Mouse (Mus musculus): ENCODE results near the gene Gid4. TPM values are rescaled to one million over a fixed set of nuclear protein-coding genes. Genes with fewer than 3 reads are reported as not detected.
A peak's percentile ranks its signal among the peaks of the same experiment; 100 is the strongest.

Gene Gid4
- polyA plus RNA-seq, 1 experiment from 2014 or later, result 26.3 TPM

GRCm38 (mm10) chr11:60387944-60388343 is 29.0 kb upstream of the Gid4 start:
- no peak overlapping the region for H3K27ac ChIP-seq (replicated peaks; ENCODE audit: low read depth, low read length)
- H3K9ac ChIP-seq (replicated peaks; ENCODE audit: low read length), result no peak overlapping the region
- no peaks in the 10 kb centered on the region for H3K9me3 ChIP-seq (ENCODE audit: control insufficient read depth, low read length)
- WGBS, result 91% methylated on average over 2 of the region's 2 CpGs
- H3K4me3 ChIP-seq (replicated peaks; ENCODE audit: low read depth, low read length), result no peak overlapping the region
- ATAC-seq (ENCODE audit: low FRiP score, low TSS enrichment) (no peak), DNase-seq (no peak)
- H3K36me3 ChIP-seq (ENCODE audit: control insufficient read depth, insufficient read depth, low read length), result no peaks in the 10 kb centered on the region
- H3K27me3 ChIP-seq (ENCODE audit: control insufficient read depth, insufficient read depth, low read length), result no peaks in the 10 kb centered on the region
- no peak overlapping the region for H3K4me2 ChIP-seq (ENCODE audit: low read length)
- peaks cover 21% of the 10 kb centered on the region for H3K4me1 ChIP-seq (ENCODE audit: control insufficient read depth, insufficient read depth, low read length)

- no peaks in the 10 kb centered on the region for H3K9me3 ChIP-seq (ENCODE audit: control insufficient read depth, low read length)
- no peaks in the 10 kb centered on the region for H3K36me3 ChIP-seq (ENCODE audit: control insufficient read depth, insufficient read depth, low read length)
Observed at GRCm38 (mm10) chr11:60391346-60391745, 25.6 kb upstream of the Gid4 start.

GRCm38 (mm10) chr11:60396546-60396945 is 20.4 kb upstream of the Gid4 start:
- ATAC-seq (ENCODE audit: low FRiP score, low TSS enrichment), result peak; percentile 63; the same call in 1 of the 2 replicates
- 68% methylated on average over 6 of the region's 6 CpGs for WGBS

More at GRCm38 (mm10) chr11:60391346-60391745, 25.6 kb upstream of the Gid4 start:
- Histone ChIP-seq H3K4me1 (ENCODE audit: control insufficient read depth, insufficient read depth, low read length) (no peaks in the 10 kb centered on the region), H3K4me3 (replicated peaks; ENCODE audit: low read depth, low read length) (no peak overlapping the region), H3K9ac (replicated peaks; ENCODE audit: low read length) (no peak overlapping the region), H3K27me3 (ENCODE audit: control insufficient read depth, insufficient read depth, low read length) (no peaks in the 10 kb centered on the region), H3K27ac (replicated peaks; ENCODE audit: low read depth, low read length) (no peak overlapping the region), H3K4me2 (ENCODE audit: low read length) (no peak overlapping the region)
- no peak for ATAC-seq (ENCODE audit: low FRiP score, low TSS enrichment)
- DNase-seq, result no peak
- 89% methylated on average over 6 of the region's 6 CpGs for WGBS

GRCm38 (mm10) chr11:60397172-60397571 is 19.8 kb upstream of the Gid4 start:
- no peak overlapping the region for H3K27ac ChIP-seq (replicated peaks; ENCODE audit: low read depth, low read length)
- 93% methylated on average over 2 of the region's 2 CpGs for WGBS
- H3K9ac ChIP-seq (replicated peaks; ENCODE audit: low read length), result no peak overlapping the region
- no peak overlapping the region for H3K4me3 ChIP-seq (replicated peaks; ENCODE audit: low read depth, low read length)
- DNase-seq (no peak), ATAC-seq (ENCODE audit: low FRiP score, low TSS enrichment) (no peak)
- no peak overlapping the region for H3K4me2 ChIP-seq (ENCODE audit: low read length)
- no peaks in the 10 kb centered on the region for H3K4me1 ChIP-seq (ENCODE audit: control insufficient read depth, insufficient read depth, low read length)
- H3K9me3 ChIP-seq (ENCODE audit: control insufficient read depth, low read length), result no peaks in the 10 kb centered on the region
- no peaks in the 10 kb centered on the region for H3K27me3 ChIP-seq (ENCODE audit: control insufficient read depth, insufficient read depth, low read length)
- peaks cover 22% of the 10 kb centered on the region for H3K36me3 ChIP-seq (ENCODE audit: control insufficient read depth, insufficient read depth, low read length)

More at GRCm38 (mm10) chr11:60396546-60396945, 20.4 kb upstream of the Gid4 start:
- peaks cover 16% of the 10 kb centered on the region for H3K36me3 ChIP-seq (ENCODE audit: control insufficient read depth, insufficient read depth, low read length)
- no peak overlapping the region for H3K4me3 ChIP-seq (replicated peaks; ENCODE audit: low read depth, low read length)
- no peaks in the 10 kb centered on the region for H3K4me1 ChIP-seq (ENCODE audit: control insufficient read depth, insufficient read depth, low read length)
- H3K27ac ChIP-seq (replicated peaks; ENCODE audit: low read depth, low read length), result no peak overlapping the region
- H3K4me2 ChIP-seq (ENCODE audit: low read length), result no peak overlapping the region
- DNase-seq, result peak; percentile 63
- no peaks in the 10 kb centered on the region for H3K9me3 ChIP-seq (ENCODE audit: control insufficient read depth, low read length)
- H3K27me3 ChIP-seq (ENCODE audit: control insufficient read depth, insufficient read depth, low read length), result no peaks in the 10 kb centered on the region
- H3K9ac ChIP-seq (replicated peaks; ENCODE audit: low read length), result no peak overlapping the region

GRCm38 (mm10) chr11:60406606-60407005 is 10.3 kb upstream of the Gid4 start:
- no peaks in the 10 kb centered on the region for H3K4me1 ChIP-seq (ENCODE audit: control insufficient read depth, insufficient read depth, low read length)
- H3K27ac ChIP-seq (replicated peaks; ENCODE audit: low read depth, low read length), result no peak overlapping the region
- DNase-seq (no peak), ATAC-seq (ENCODE audit: low FRiP score, low TSS enrichment) (no peak)
- no peaks in the 10 kb centered on the region for H3K9me3 ChIP-seq (ENCODE audit: control insufficient read depth, low read length)
- peaks cover 56% of the 10 kb centered on the region for H3K36me3 ChIP-seq (ENCODE audit: control insufficient read depth, insufficient read depth, low read length)
- H3K4me2 ChIP-seq (ENCODE audit: low read length), result no peak overlapping the region
- H3K27me3 ChIP-seq (ENCODE audit: control insufficient read depth, insufficient read depth, low read length), result no peaks in the 10 kb centered on the region
- 98% methylated on average over 1 of the region's 1 CpGs for WGBS
- no peak overlapping the region for H3K9ac ChIP-seq (replicated peaks; ENCODE audit: low read length)
- H3K4me3 ChIP-seq (replicated peaks; ENCODE audit: low read depth, low read length), result no peak overlapping the region

- DNase-seq, result peak; percentile 96
- Histone ChIP-seq H3K27me3 (ENCODE audit: control insufficient read depth, insufficient read depth, low read length) (no peaks in the 10 kb centered on the region), H3K27ac (replicated peaks; ENCODE audit: low read depth, low read length) (no peak overlapping the region), H3K9ac (replicated peaks; ENCODE audit: low read length) (no peak overlapping the region), H3K36me3 (ENCODE audit: control insufficient read depth, insufficient read depth, low read length) (peaks cover 11% of the 10 kb centered on the region; the same call in 1 of the 2 replicates), H3K4me1 (ENCODE audit: control insufficient read depth, insufficient read depth, low read length) (peaks cover 7% of the 10 kb centered on the region), H3K4me3 (replicated peaks; ENCODE audit: low read depth, low read length) (no peak overlapping the region), H3K4me2 (ENCODE audit: low read length) (no peak overlapping the region), H3K9me3 (ENCODE audit: control insufficient read depth, low read length) (no peaks in the 10 kb centered on the region)
- WGBS, result 13% methylated on average over 3 of the region's 3 CpGs
- no peak for ATAC-seq (ENCODE audit: low FRiP score, low TSS enrichment)
Observed at GRCm38 (mm10) chr11:60412173-60412572, 4.8 kb upstream of the Gid4 start.

- ATAC-seq (ENCODE audit: low FRiP score, low TSS enrichment), result no peak
- DNase-seq, result no peak
- no peak overlapping the region for H3K9ac ChIP-seq (replicated peaks; ENCODE audit: low read length)
- H3K4me1 ChIP-seq (ENCODE audit: control insufficient read depth, insufficient read depth, low read length), result peaks cover 7% of the 10 kb centered on the region
- no peak overlapping the region for H3K27ac ChIP-seq (replicated peaks; ENCODE audit: low read depth, low read length)
- no peak overlapping the region for H3K4me3 ChIP-seq (replicated peaks; ENCODE audit: low read depth, low read length)
- no peaks in the 10 kb centered on the region for H3K9me3 ChIP-seq (ENCODE audit: control insufficient read depth, low read length)
- H3K27me3 ChIP-seq (ENCODE audit: control insufficient read depth, insufficient read depth, low read length), result no peaks in the 10 kb centered on the region
- peaks cover 10% of the 10 kb centered on the region; the same call in 1 of the 2 replicates for H3K36me3 ChIP-seq (ENCODE audit: control insufficient read depth, insufficient read depth, low read length)
- whole genome bisulfite sequencing, result 93% methylated on average over 2 of the region's 2 CpGs
- H3K4me2 ChIP-seq (ENCODE audit: low read length), result no peak overlapping the region
Observed at GRCm38 (mm10) chr11:60412921-60413320, 4.0 kb upstream of the Gid4 start.

GRCm38 (mm10) chr11:60416590-60416962 is 369 bp upstream of the Gid4 start:
- DNase-seq, result no peak
- peak overlapping the region; percentile 72 for H3K9ac ChIP-seq (replicated peaks; ENCODE audit: low read length)

GRCm38 (mm10) chr11:60417717-60418472 is 950 bp downstream of the Gid4 start, which contains the start of gene Atpaf2:
Gene Atpaf2 (minus strand): TSS chr11:60418457.
- WGBS, result 0% methylated on average over 39 of the region's 39 CpGs
- ATAC-seq (ENCODE audit: low FRiP score, low TSS enrichment) (peak; percentile 46), DNase-seq (no peak)
- H3K4me1 ChIP-seq (ENCODE audit: control insufficient read depth, insufficient read depth, low read length), result peaks cover 12% of the 10 kb centered on the region
- H3K36me3 ChIP-seq (ENCODE audit: control insufficient read depth, insufficient read depth, low read length), result no peaks in the 10 kb centered on the region
- no peaks in the 10 kb centered on the region for H3K9me3 ChIP-seq (ENCODE audit: control insufficient read depth, low read length)
- peak within 1 kb of the TSS; percentile 60 for H3K4me2 ChIP-seq (ENCODE audit: low read length)
- H3K27ac ChIP-seq (replicated peaks; ENCODE audit: low read depth, low read length), result peak within 1 kb of the TSS; percentile 81
- no peaks in the 10 kb centered on the region for H3K27me3 ChIP-seq (ENCODE audit: control insufficient read depth, insufficient read depth, low read length)
- peak within 1 kb of the TSS; percentile 91 for H3K4me3 ChIP-seq (replicated peaks; ENCODE audit: low read depth, low read length)
- H3K9ac ChIP-seq (replicated peaks; ENCODE audit: low read length), result peak within 1 kb of the TSS; percentile 83

More at GRCm38 (mm10) chr11:60416590-60416962, 369 bp upstream of the Gid4 start:
- no peaks in the 10 kb centered on the region for H3K27me3 ChIP-seq (ENCODE audit: control insufficient read depth, insufficient read depth, low read length)
- H3K4me3 ChIP-seq (replicated peaks; ENCODE audit: low read depth, low read length), result peak overlapping the region; percentile 91
- H3K9me3 ChIP-seq (ENCODE audit: control insufficient read depth, low read length), result no peaks in the 10 kb centered on the region
- no peaks in the 10 kb centered on the region for H3K36me3 ChIP-seq (ENCODE audit: control insufficient read depth, insufficient read depth, low read length)
- H3K4me1 ChIP-seq (ENCODE audit: control insufficient read depth, insufficient read depth, low read length), result peaks cover 12% of the 10 kb centered on the region
- under 1% methylated on average over 21 of the region's 21 CpGs for WGBS
- peak overlapping the region; percentile 60 for H3K4me2 ChIP-seq (ENCODE audit: low read length)
- H3K27ac ChIP-seq (replicated peaks; ENCODE audit: low read depth, low read length), result peak overlapping the region; percentile 79
- no peak; the same call in 1 of the 2 replicates for ATAC-seq (ENCODE audit: low FRiP score, low TSS enrichment)

Measured in midbrain, embryonic 14.5 days (tissue).